Mouse (Mus musculus) stomach, postnatal 0 days (tissue): ENCODE measurements around the gene Hmbs. TPM values are rescaled to one million over a fixed set of nuclear protein-coding genes. Genes with fewer than 3 reads are reported as not detected.

ENCODE experiments used
- ATAC-seq: fragments of 200-750 bp; cut with Nextera tagmentation; 2 replicates; pipeline ENCODE4 v1.8.0; 2017; ENCODE audit not compliant: low FRiP score, low TSS enrichment
- DNase-seq: peaks from one replicate; pipeline ENCODE4 v3.0.0-alpha.2; 2016; ENCODE audit warnings: low spot score
- H3K27ac ChIP-seq: fragments of 300-500 bp; sonication (generic); replicated peaks from 2 replicates; pipeline ENCODE4 v1.5.1; 2014; ENCODE audit warnings: mild to moderate bottlenecking, control low read depth
- H3K27me3 ChIP-seq: fragments of 300-500 bp; sonication (generic); 2 replicates; pipeline ENCODE4 v1.6.1; 2014; ENCODE audit warnings: low read length; ENCODE audit not compliant: control insufficient read depth, insufficient read depth
- H3K36me3 ChIP-seq: fragments of 300-500 bp; sonication (generic); 2 replicates; pipeline ENCODE4 v1.6.1; 2014; ENCODE audit warnings: low read length, mixed read lengths; ENCODE audit not compliant: control insufficient read depth, insufficient read depth
- H3K4me1 ChIP-seq: fragments of 300-500 bp; sonication (generic); replicated peaks from 2 replicates; pipeline ENCODE4 v1.6.1; 2014; ENCODE audit warnings: antibody characterized with exemption; ENCODE audit not compliant: control insufficient read depth, insufficient read depth
- H3K4me2 ChIP-seq: fragments of 300-500 bp; sonication (generic); replicated peaks from 2 replicates; pipeline ENCODE4 v1.6.1; 2014; ENCODE audit warnings: low read depth, mild to moderate bottlenecking, control low read depth, moderate library complexity
- H3K4me3 ChIP-seq: fragments of 300-500 bp; sonication (generic); 2 replicates; pipeline ENCODE4 v1.5.1; 2014; ENCODE audit warnings: low read depth, low read length, control low read depth
- H3K9ac ChIP-seq: fragments of 300-500 bp; sonication (generic); 2 replicates; pipeline ENCODE4 v1.6.1; 2014; ENCODE audit warnings: mild to moderate bottlenecking, low read length, control low read depth, mixed read lengths
- H3K9me3 ChIP-seq: fragments of 300-500 bp; sonication (generic); 2 replicates; pipeline ENCODE4 v1.6.1; 2016; ENCODE audit warnings: low read length; ENCODE audit not compliant: control insufficient read depth
- CTCF ChIP-seq: IDR thresholded peaks from 2 replicates; pipeline ENCODE4 v1.5.1; 2016; ENCODE audit warnings: antibody characterized with exemption, low read depth, mild to moderate bottlenecking, moderate library complexity
- EP300 ChIP-seq: optimal IDR thresholded peaks from 2 replicates; pipeline ENCODE3; 2016; ENCODE audit warnings: antibody characterized with exemption
- WGBS: fragments of 180-500 bp; shearing (Covaris S2); extraction: QIAGEN DNeasy Blood & Tissue Kit; methylation state at CpG from one replicate; pipeline ENCODE4 v1.1.7; 2014; 5-methylcytosine and 5-hydroxymethylcytosine counted together
- microRNA-seq: library from miRNA; unstranded; fragments of <30 nt; microRNA quantifications from one replicate; pipeline ENCODE4, GENCODE M21; 2016
- polyA plus RNA-seq: library from polyadenylated mRNA; unstranded; fragments of >200 nt; fragmentation: Nextera tagmentation; extraction: Ambion mirVana; gene quantifications from 2 replicates; pipeline ENCODE4 v1.2.1, GENCODE M21; 2015

Hmbs gene
- polyA plus RNA-seq, 1 experiment from 2014 or later, result 68.8 TPM

DNA sequence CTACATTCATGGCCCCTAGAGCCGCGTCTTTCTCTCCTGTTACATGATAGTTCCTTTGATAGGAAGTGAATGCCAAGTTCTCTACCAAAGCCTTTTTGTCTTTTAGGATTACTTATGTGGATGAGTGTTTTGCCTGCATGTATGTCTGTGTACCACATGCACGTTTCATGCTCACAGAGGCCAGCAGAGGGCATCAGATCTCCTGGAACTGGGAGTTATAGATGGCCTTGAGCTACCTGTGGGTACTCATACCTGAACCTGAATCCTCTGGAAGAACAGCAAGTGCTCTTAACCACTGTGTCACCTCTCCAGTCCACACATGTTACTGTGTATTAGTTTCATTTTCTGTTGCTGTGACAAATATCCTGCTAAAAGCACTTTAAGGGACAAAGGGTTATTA is 51.5 kb downstream of the Hmbs start:
- Histone ChIP-seq H3K27me3 (no peaks in the 10 kb centered on the region), H3K9ac (no peak overlapping the region), H3K4me2 (no peak overlapping the region), H3K27ac (no peak overlapping the region), H3K4me3 (no peak overlapping the region), H3K36me3 (peaks cover 17% of the 10 kb centered on the region), H3K9me3 (no peaks in the 10 kb centered on the region), H3K4me1 (no peaks in the 10 kb centered on the region)
- DNase-seq (peak; percentile 67), ATAC-seq (0 out of 2 replicates have a peak, but pooled peaks have one; percentile 45)
- 63% methylated on average over 3 of the region's 3 CpGs for WGBS
- TF ChIP-seq CTCF (peak; percentile 81), EP300 (no peak)

DNA sequence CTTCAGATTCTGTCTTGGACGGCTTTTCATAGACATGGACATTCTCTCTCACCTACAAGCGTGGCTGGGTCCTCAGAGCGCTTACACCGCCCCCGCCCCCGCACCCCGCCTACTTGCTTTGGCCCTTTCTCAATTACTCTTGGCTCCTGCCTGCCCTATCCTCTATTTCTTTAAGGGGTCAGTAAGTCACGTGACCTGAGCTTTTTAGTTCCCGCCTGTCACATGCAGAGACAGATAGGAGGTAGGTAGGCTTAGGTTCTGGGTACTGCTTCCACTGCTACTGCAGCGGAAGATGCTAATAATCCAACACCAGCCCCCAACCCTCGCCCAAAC is 55.1 kb downstream of the Hmbs start:
- H3K4me1 ChIP-seq, result no peaks in the 10 kb centered on the region
- no peak overlapping the region for H3K4me2 ChIP-seq
- ATAC-seq (no peak), DNase-seq (no peak)
- no peaks in the 10 kb centered on the region for H3K9me3 ChIP-seq
- no peak overlapping the region; the same call in 1 of the 2 replicates for H3K4me3 ChIP-seq
- no peak overlapping the region for H3K27ac ChIP-seq
- no peaks in the 10 kb centered on the region for H3K27me3 ChIP-seq
- H3K36me3 ChIP-seq, result peaks cover 4% of the 10 kb centered on the region; the same call in 1 of the 2 replicates
- WGBS, result 18% methylated on average over 11 of the region's 11 CpGs
- TF ChIP-seq CTCF (no peak), EP300 (no peak)
- no peak overlapping the region for H3K9ac ChIP-seq

DNA sequence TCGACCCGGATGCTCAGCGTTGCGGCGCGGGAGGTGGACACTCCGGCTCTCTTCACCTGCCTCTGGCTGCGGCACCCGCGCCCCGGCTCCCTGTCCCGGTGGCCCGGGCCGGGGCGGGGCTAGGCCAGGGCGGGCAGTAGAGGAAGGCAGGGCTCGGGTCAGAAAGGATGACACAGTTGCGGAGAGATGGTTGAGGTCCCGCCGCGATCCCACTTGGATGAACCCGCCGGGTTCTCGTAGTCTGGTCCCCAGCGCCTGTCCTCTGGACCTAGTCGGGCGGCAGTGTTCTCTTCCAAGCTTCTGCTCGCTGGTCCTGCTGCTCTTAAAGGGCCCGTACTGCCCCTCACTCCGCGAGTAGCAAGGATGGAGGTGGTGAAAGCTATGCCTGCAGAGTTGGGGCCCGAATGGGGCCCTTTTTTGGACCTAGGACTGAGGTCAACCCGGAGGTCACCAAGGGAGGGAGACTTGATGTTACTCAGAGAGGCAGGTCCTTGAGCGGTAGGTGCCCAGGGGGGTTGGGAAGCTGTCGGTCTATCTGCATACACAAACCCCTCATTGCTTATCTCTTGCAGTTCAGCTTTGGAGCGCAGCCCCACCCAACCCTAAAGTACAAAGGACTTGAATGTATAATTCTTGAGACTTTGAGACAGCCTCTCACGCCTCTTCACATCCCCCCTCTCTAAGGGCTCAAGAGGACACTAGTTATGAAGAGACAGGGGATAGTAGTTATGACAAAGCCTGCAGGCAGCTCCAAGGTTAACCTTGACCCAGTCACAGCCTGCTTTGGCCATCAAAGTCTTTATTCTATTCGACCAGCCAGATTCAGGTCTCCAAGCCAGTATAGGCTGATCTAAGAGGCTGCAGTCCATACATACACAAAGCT is 55.7 kb downstream of the Hmbs start, which contains the start of gene Abcg4:
Abcg4 (minus strand) TSS at position 540 of the 883 bp plus-strand sequence.
- WGBS, result 1% methylated on average over 38 of the region's 38 CpGs
- DNase-seq, result peak; percentile 35
- TF ChIP-seq EP300, result no peak
- no peak for TF ChIP-seq CTCF

DNA sequence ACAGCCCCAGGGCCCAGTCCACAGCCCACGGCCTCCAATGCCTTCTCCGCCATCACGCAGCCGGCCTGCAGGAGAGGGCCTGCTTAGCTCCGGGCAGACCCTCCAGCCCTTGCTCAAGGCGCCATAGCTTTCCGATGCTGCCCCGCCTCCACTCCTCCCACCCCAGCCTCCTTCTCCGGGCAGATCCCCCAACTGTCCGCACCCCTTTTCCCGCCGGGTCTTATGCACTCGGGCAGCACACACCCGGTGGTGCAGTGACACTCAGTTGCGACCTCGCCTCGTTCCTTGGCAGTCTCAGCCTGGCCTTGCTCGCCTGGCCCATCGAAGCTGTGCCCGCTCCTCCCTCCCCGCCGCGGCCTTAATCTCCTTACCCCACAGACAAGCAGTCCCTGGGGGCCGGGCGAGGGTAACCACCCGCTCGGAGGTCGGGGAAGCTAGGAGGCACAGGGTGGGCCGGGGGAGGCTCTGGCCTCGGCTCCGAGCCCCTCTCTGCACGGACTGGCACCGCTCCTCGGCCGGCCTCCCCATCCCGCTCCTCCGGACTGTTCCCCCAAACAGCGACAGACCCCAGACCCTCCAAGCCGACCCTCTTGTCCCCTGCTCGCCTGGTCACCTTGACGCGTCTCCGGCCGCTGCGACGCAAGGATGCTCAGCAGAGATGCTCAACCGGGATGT is 56.5 kb downstream of the Hmbs start:
- H3K4me2 ChIP-seq, result peak overlapping the region; percentile 83
- no peaks in the 10 kb centered on the region for H3K27me3 ChIP-seq
- H3K9ac ChIP-seq, result peak overlapping the region; percentile 63
- DNase-seq (peak; percentile 50), ATAC-seq (peak; percentile 35; the same call in 1 of the 2 replicates)
- H3K27ac ChIP-seq, result no peak overlapping the region
- no peaks in the 10 kb centered on the region for H3K4me1 ChIP-seq
- no peak for TF ChIP-seq CTCF
- no peak for TF ChIP-seq EP300
- H3K9me3 ChIP-seq, result no peaks in the 10 kb centered on the region
- H3K36me3 ChIP-seq, result peaks cover 4% of the 10 kb centered on the region; the same call in 1 of the 2 replicates
- H3K4me3 ChIP-seq, result peak overlapping the region; percentile 61
- WGBS, result 1% methylated on average over 44 of the region's 47 CpGs

More for the DNA sequence above, 55.7 kb downstream of the Hmbs start, which contains the start of gene Abcg4:
- H3K27me3 ChIP-seq, result no peaks in the 10 kb centered on the region
- H3K27ac ChIP-seq, result 0 out of 2 replicates have a peak within 1 kb of the TSS, but pooled peaks have one; percentile 18
- peak within 1 kb of the TSS; percentile 63 for H3K9ac ChIP-seq
- peak; percentile 38 for ATAC-seq
- H3K4me1 ChIP-seq, result no peaks in the 10 kb centered on the region
- H3K4me2 ChIP-seq, result peak within 1 kb of the TSS; percentile 83
- H3K36me3 ChIP-seq, result peaks cover 4% of the 10 kb centered on the region; the same call in 1 of the 2 replicates
- H3K9me3 ChIP-seq, result no peaks in the 10 kb centered on the region
- H3K4me3 ChIP-seq, result peak within 1 kb of the TSS; percentile 61

DNA sequence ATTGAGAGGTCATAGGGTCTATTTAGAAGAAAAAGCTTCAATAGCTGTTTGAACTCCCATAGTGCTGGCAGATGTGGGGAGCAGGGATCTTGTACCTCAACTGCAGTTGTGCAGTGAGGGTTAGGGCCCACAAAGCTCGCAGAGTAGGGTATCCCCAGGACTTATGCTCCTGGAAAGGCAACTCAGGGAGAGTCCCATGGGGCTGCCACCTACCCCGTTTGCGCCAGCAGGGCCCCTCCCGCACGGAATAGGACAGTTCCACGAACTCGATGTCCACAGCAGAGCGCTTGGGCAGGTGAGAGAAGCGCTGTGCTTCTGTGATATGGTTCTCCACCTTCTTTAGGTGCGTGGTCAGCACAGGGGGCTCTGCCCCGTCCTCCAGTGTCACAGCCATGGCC is 57.0 kb downstream of the Hmbs start:
- TF ChIP-seq EP300 (no peak), CTCF (no peak)
- Histone ChIP-seq H3K4me1 (no peaks in the 10 kb centered on the region), H3K36me3 (peaks cover 4% of the 10 kb centered on the region; the same call in 1 of the 2 replicates), H3K9me3 (no peaks in the 10 kb centered on the region), H3K27me3 (no peaks in the 10 kb centered on the region), H3K4me2 (peak overlapping the region; percentile 83), H3K9ac (peak overlapping the region; percentile 63), H3K27ac (no peak overlapping the region), H3K4me3 (peak overlapping the region; percentile 61)
- 0 out of 2 replicates have a peak, but pooled peaks have one; percentile 10 for ATAC-seq
- WGBS, result 16% methylated on average over 11 of the region's 11 CpGs
- no peak for DNase-seq

Small RNA genes lying within 50 kb of the gene (microRNA-seq; reads per million reads assigned to microRNA genes)
- not detected for gene Gm44335

Other genes starting within 250 kb of the Hmbs start
- gene Mfrp, start 242.5 kb downstream of the Hmbs start, polyA plus RNA-seq, result not detected in 2 replicates
- 5.3 and 6.5 TPM in 2 replicates for gene C1qtnf5, start 237.0 kb downstream of the Hmbs start, polyA plus RNA-seq
- gene Gm49380, start 230.7 kb downstream of the Hmbs start, polyA plus RNA-seq, result 0.05 TPM in 1 of 2 replicates, not detected in the other
- gene Rnf26, start 230.7 kb downstream of the Hmbs start, polyA plus RNA-seq, result 22.0 and 22.2 TPM in 2 replicates
- 43.9 and 44.5 TPM in 2 replicates for gene Mcam, start 209.8 kb downstream of the Hmbs start, polyA plus RNA-seq
- gene Cbl, start 110.2 kb downstream of the Hmbs start, polyA plus RNA-seq, result 4.9 and 5.7 TPM in 2 replicates
- not detected in 2 replicates for gene Ccdc153, start 103.6 kb downstream of the Hmbs start, polyA plus RNA-seq
- 0.08 and 0.13 TPM in 2 replicates for gene Pdzd3, start 92.8 kb downstream of the Hmbs start, polyA plus RNA-seq
- 9.2 and 10.7 TPM in 2 replicates for gene Nlrx1, start 75.6 kb downstream of the Hmbs start, polyA plus RNA-seq
- 1.4 TPM in 2 replicates for gene Abcg4, start 55.6 kb downstream of the Hmbs start, polyA plus RNA-seq
- gene Hinfp, start 38.6 kb downstream of the Hmbs start, polyA plus RNA-seq, result 8.9 and 9.4 TPM in 2 replicates
- gene C2cd2l, start 23.9 kb downstream of the Hmbs start, polyA plus RNA-seq, result 7.4 and 7.5 TPM in 2 replicates
- gene Dpagt1, start 18.2 kb downstream of the Hmbs start, polyA plus RNA-seq, result 26.9 and 27.8 TPM in 2 replicates
- gene H2afx, start 9.5 kb downstream of the Hmbs start, polyA plus RNA-seq, result 78.7 and 93.6 TPM in 2 replicates
- gene Vps11, start 17.4 kb upstream of the Hmbs start, polyA plus RNA-seq, result 15.8 and 18.2 TPM in 2 replicates
- gene Hyou1, start 35.3 kb upstream of the Hmbs start, polyA plus RNA-seq, result 18.0 and 18.5 TPM in 2 replicates
- 18.1 and 18.4 TPM in 2 replicates for gene Slc37a4, start 52.6 kb upstream of the Hmbs start, polyA plus RNA-seq
- 2,137 and 2,228 TPM in 2 replicates for gene Rps25, start 62.9 kb upstream of the Hmbs start, polyA plus RNA-seq
- 95.9 and 97.6 TPM in 2 replicates for gene Trappc4, start 63.4 kb upstream of the Hmbs start, polyA plus RNA-seq
- 16.4 and 16.6 TPM in 2 replicates for gene Ccdc84, start 74.3 kb upstream of the Hmbs start, polyA plus RNA-seq
- 0.05 TPM in 1 of 2 replicates, not detected in the other for gene Foxr1, start 96.9 kb upstream of the Hmbs start, polyA plus RNA-seq
- 5.4 and 7.0 TPM in 2 replicates for gene Upk2, start 110.7 kb upstream of the Hmbs start, polyA plus RNA-seq
- 5.2 and 6.1 TPM in 2 replicates for gene Bcl9l, start 138.6 kb upstream of the Hmbs start, polyA plus RNA-seq
- gene Cxcr5, start 217.6 kb upstream of the Hmbs start, polyA plus RNA-seq, result 0.13 and 0.21 TPM in 2 replicates